Mouse (Mus musculus) heart, embryonic 16.5 days (tissue): ENCODE measurements around the gene Cacna2d4. TPM values are rescaled to one million over a fixed set of nuclear protein-coding genes. Genes with fewer than 3 reads are reported as not detected.
A peak's percentile ranks its signal among the peaks of the same experiment; 100 is the strongest.

ENCODE experiments used
- ATAC-seq: fragments of 200-750 bp; cut with Nextera tagmentation; replicated peaks from 2 replicates; pipeline ENCODE4 v1.8.0; 2017; ENCODE audit warnings: moderate number of reproducible peaks; ENCODE audit not compliant: insufficient read depth, low FRiP score; ENCODE audit errors: extremely low read depth
- H3K27ac ChIP-seq: fragments of 300-500 bp; sonication (generic); 2 replicates; pipeline ENCODE4 v1.5.1; 2014; ENCODE audit warnings: mild to moderate bottlenecking, low read length, control low read depth, moderate library complexity
- H3K27me3 ChIP-seq: fragments of 300-500 bp; sonication (generic); 2 replicates; pipeline ENCODE4 v1.6.1; 2014; ENCODE audit warnings: low read length, mixed read lengths; ENCODE audit not compliant: control insufficient read depth, insufficient read depth
- H3K36me3 ChIP-seq: fragments of 300-500 bp; sonication (generic); 2 replicates; pipeline ENCODE4 v1.6.1; 2014; ENCODE audit not compliant: control insufficient read depth, insufficient read depth
- H3K4me1 ChIP-seq: fragments of 300-500 bp; sonication (generic); 2 replicates; pipeline ENCODE4 v1.6.1; 2014; ENCODE audit warnings: low read length, mixed read lengths; ENCODE audit not compliant: control insufficient read depth, insufficient read depth
- H3K4me2 ChIP-seq: fragments of 300-500 bp; sonication (generic); 2 replicates; pipeline ENCODE4 v1.6.1; 2014; ENCODE audit warnings: low read depth, mild to moderate bottlenecking, control low read depth, low read length
- H3K4me3 ChIP-seq: fragments of 300-500 bp; sonication (generic); 2 replicates; pipeline ENCODE4 v1.5.1; 2014; ENCODE audit warnings: mild to moderate bottlenecking, control low read depth, low read length
- H3K9ac ChIP-seq: fragments of 300-500 bp; sonication (generic); 2 replicates; pipeline ENCODE4 v1.6.1; 2014; ENCODE audit warnings: low read length, control low read depth
- H3K9me3 ChIP-seq: fragments of 300-500 bp; sonication (generic); replicated peaks from 2 replicates; pipeline ENCODE4 v1.6.1; 2016; ENCODE audit warnings: low read length; ENCODE audit not compliant: control insufficient read depth
- WGBS: fragments of 180-500 bp; shearing (Covaris S2); extraction: QIAGEN DNeasy Blood & Tissue Kit; methylation state at CpG from one replicate; pipeline ENCODE4 v1.1.7; 2014; 5-methylcytosine and 5-hydroxymethylcytosine counted together
- polyA plus RNA-seq: library from polyadenylated mRNA; unstranded; fragments of >200 nt; fragmentation: Nextera tagmentation; extraction: Ambion mirVana; gene quantifications from 2 replicates; pipeline ENCODE4 v1.2.1, GENCODE M21; 2015

Cacna2d4 gene
- polyA plus RNA-seq, 1 experiment from 2014 or later = 0.45 TPM

DNA sequence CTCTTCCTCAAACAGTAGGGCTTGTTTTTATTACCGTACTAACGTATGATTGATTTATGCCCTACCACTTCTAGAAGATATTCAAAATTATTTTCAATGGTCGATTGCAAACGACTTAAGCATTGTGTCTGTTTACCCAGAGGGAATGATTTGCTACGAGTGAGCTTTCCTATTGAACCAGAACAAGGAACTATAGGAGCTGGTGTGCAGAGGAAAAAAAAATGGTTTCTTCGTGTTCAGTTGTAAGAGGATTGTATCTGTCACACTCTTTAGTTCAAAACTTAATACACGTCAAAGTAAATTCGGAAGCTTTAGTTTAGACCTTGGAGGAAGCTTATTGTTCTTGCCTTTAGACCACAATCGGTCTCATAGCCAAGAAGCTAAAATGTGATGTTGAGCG lies 152.8 kb downstream of the Cacna2d4 start:
- H3K4me3 ChIP-seq = peak overlapping the region; percentile 67
- peak overlapping the region; percentile 80 for H3K9ac ChIP-seq
- H3K27me3 ChIP-seq = no peaks in the 10 kb centered on the region
- no peaks in the 10 kb centered on the region for H3K36me3 ChIP-seq
- no peaks in the 10 kb centered on the region for H3K9me3 ChIP-seq
- WGBS = 19% methylated on average over 10 of the region's 10 CpGs
- peak overlapping the region; percentile 69 for H3K4me2 ChIP-seq
- ATAC-seq = no peak
- H3K27ac ChIP-seq = peak overlapping the region; percentile 76
- H3K4me1 ChIP-seq = peaks cover 18% of the 10 kb centered on the region

GRCm38 (mm10) chr6:119390728-119391127 lies 154.4 kb downstream of the Cacna2d4 start:
- no peak overlapping the region for H3K9ac ChIP-seq
- no peaks in the 10 kb centered on the region for H3K36me3 ChIP-seq
- no peaks in the 10 kb centered on the region for H3K27me3 ChIP-seq
- WGBS = 84% methylated on average over 4 of the region's 4 CpGs
- no peak overlapping the region for H3K27ac ChIP-seq
- no peak overlapping the region for H3K4me3 ChIP-seq
- H3K9me3 ChIP-seq = no peaks in the 10 kb centered on the region
- no peak overlapping the region for H3K4me2 ChIP-seq
- no peak for ATAC-seq
- H3K4me1 ChIP-seq = peaks cover 18% of the 10 kb centered on the region

DNA sequence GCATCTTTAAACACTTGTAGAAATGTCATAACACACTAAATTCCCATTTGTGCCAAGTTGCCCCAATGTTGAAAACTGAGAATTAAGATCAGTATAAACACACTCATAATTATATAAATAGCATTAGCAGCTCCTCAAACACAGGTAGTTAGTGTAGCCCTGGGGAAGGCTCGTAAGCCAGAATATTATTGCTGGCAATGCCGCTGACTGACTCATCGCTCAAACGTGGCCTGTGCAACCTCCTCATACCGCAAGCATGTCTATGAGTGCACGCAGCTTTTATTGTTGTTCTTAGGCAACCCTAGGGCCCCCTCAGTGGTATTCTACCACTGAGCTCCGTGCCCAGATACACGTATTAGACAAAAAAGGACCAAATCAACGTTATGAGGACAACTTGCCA lies 156.5 kb downstream of the Cacna2d4 start:
- Histone ChIP-seq H3K9ac (no peak overlapping the region), H3K36me3 (no peaks in the 10 kb centered on the region), H3K9me3 (no peaks in the 10 kb centered on the region), H3K27me3 (no peaks in the 10 kb centered on the region), H3K4me1 (peaks cover 12% of the 10 kb centered on the region), H3K27ac (no peak overlapping the region), H3K4me2 (no peak overlapping the region), H3K4me3 (no peak overlapping the region)
- ATAC-seq = no peak
- 67% methylated on average over 9 of the region's 9 CpGs for WGBS

GRCm38 (mm10) chr6:119395421-119396308 lies 159.3 kb downstream of the Cacna2d4 start:
- H3K27ac ChIP-seq = peak overlapping the region; percentile 28

DNA sequence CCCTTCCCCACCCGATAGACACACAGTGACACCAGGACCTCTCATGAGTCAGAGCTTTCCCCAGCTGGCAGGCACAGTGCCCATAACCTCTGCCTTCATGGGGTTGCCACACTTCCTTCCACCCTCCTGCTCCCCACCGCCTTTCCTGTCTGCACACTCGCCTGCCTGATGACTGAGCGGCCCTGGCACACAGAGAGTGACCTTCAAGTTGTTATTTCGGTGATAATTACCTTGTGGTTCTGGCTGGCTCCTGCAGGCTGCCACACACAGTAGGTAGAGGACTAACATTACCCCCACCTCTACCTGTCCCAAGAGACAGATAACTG lies 159.9 kb downstream of the Cacna2d4 start:
- ATAC-seq = peak; percentile 86
- Histone ChIP-seq H3K27ac (peak overlapping the region; percentile 28), H3K4me3 (no peak overlapping the region), H3K9ac (no peak overlapping the region), H3K4me1 (peaks cover 7% of the 10 kb centered on the region), H3K27me3 (no peaks in the 10 kb centered on the region), H3K9me3 (no peaks in the 10 kb centered on the region), H3K36me3 (no peaks in the 10 kb centered on the region), H3K4me2 (no peak overlapping the region)
- 10% methylated on average over 5 of the region's 5 CpGs for WGBS

More at GRCm38 (mm10) chr6:119395421-119396308, 159.3 kb downstream of the Cacna2d4 start:
- Histone ChIP-seq H3K36me3 (no peaks in the 10 kb centered on the region), H3K4me1 (peaks cover 7% of the 10 kb centered on the region), H3K9me3 (no peaks in the 10 kb centered on the region), H3K27me3 (no peaks in the 10 kb centered on the region), H3K4me2 (no peak overlapping the region), H3K9ac (no peak overlapping the region), H3K4me3 (no peak overlapping the region)
- peak; percentile 49 for ATAC-seq
- WGBS = 64% methylated on average over 14 of the region's 14 CpGs

DNA sequence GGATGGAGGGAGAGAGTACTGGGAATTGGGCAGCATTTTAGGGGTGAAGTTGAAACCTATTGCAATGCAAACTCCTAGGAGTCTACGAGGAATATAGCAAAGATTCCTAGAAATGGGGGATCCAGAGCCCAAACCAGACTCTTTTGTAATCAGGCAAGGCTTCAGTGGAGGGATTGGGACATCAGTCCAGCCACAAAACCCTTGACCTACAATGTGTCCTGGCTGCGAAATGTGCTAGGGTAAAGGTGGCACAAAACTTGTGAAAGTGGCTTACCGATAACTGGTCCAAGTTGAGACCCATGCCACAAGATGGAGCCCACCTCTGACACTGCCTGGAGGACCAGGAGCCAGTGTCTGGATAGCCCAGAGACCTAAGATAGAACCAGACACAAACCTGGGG lies 163.0 kb downstream of the Cacna2d4 start:
- Histone ChIP-seq H3K9ac (no peak overlapping the region), H3K4me2 (no peak overlapping the region), H3K27me3 (no peaks in the 10 kb centered on the region), H3K4me3 (no peak overlapping the region), H3K4me1 (peaks cover 7% of the 10 kb centered on the region), H3K27ac (no peak overlapping the region), H3K9me3 (no peaks in the 10 kb centered on the region), H3K36me3 (no peaks in the 10 kb centered on the region)
- WGBS = 84% methylated on average over 3 of the region's 3 CpGs
- ATAC-seq = no peak

- Histone ChIP-seq H3K4me3 (no peak overlapping the region), H3K4me2 (no peak overlapping the region), H3K4me1 (peaks cover 7% of the 10 kb centered on the region), H3K36me3 (no peaks in the 10 kb centered on the region), H3K27ac (no peak overlapping the region), H3K9ac (no peak overlapping the region), H3K9me3 (no peaks in the 10 kb centered on the region), H3K27me3 (no peaks in the 10 kb centered on the region)
- WGBS = 80% methylated on average over 3 of the region's 3 CpGs
- no peak for ATAC-seq
Observed at GRCm38 (mm10) chr6:119400649-119401048, 164.3 kb downstream of the Cacna2d4 start.

DNA sequence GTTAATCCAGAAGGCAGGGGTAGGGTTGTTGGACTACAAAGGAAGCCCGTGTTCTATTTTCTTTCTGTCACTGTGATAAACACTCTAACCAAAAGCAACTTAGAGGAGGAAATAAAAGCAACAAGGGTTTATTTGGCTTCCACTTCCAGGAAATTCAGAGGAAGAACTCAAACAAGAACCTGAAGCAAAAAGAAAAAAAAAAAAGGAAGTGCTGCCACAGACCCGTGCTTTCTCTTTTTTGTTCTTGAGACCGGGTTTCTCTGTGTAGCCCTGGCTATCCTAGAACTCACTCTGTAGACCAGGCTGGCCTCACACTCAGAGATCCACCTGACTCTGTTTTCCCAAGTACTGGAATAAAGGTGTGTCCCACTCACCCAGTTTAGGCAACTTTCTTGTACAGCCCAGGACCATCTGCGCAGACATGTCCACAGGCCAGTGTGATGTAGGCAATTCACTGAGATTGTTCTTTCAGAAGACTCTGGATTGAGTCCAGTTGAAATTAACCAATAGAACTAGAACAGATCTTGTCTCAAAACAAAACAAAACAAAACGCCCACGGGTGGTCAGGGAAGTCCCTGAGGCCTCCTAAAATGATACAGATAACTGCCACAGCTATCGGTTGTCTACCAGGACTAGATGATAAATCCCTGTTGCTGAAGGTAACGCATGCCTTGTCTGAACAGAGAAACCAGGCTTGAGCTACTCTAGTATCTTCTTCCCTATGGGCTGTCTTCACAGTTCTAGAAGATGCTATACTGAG lies 165.4 kb downstream of the Cacna2d4 start:
- no peak overlapping the region for H3K4me2 ChIP-seq
- WGBS = 76% methylated on average over 8 of the region's 8 CpGs
- no peak for ATAC-seq

More for the DNA sequence above, 165.4 kb downstream of the Cacna2d4 start:
- Histone ChIP-seq H3K9me3 (no peaks in the 10 kb centered on the region), H3K27me3 (no peaks in the 10 kb centered on the region), H3K27ac (no peak overlapping the region), H3K9ac (no peak overlapping the region), H3K4me1 (peaks cover under 1% of the 10 kb centered on the region; the same call in 1 of the 2 replicates), H3K4me3 (no peak overlapping the region), H3K36me3 (no peaks in the 10 kb centered on the region)
